Mouse (Mus musculus) adrenal gland, postnatal 10 days (tissue): ENCODE measurements around the gene Osbpl10. TPM values are rescaled to one million over a fixed set of nuclear protein-coding genes. Genes with fewer than 3 reads are reported as not detected.

Source experiments
- total RNA-seq, 2 experiments: library from RNA; stranded (reverse); gene quantifications; 2 replicates each; pipeline ENCODE4 v1.2.3; 2021

Gene Osbpl10
- total RNA-seq, 2 experiments from 2014 or later = 8.1 to 8.5 TPM

Other genes starting within 250 kb of the Osbpl10 start
- gene Cmtm6, start 247.5 kb upstream of the Osbpl10 start, total RNA-seq = 10 to 100 TPM; 59.4 to 61.0 TPM
- gene Cmtm7, start 196.7 kb upstream of the Osbpl10 start, total RNA-seq = 10 to 100 TPM; 32.4 to 32.9 TPM
- gene Cmtm8, start 134.4 kb upstream of the Osbpl10 start, total RNA-seq = 10 to 100 TPM; 12.6 to 17.3 TPM
- 10 to 100 TPM; 25.1 to 30.8 TPM for gene Gpd1l, start 44.6 kb upstream of the Osbpl10 start, total RNA-seq
- 10 to 100 TPM; 43.0 to 65.9 TPM for gene Rps27rt, start 4.2 kb downstream of the Osbpl10 start, total RNA-seq